11 mouse cellular contexts compared by ENCODE assay signal in genomic region chr2:151921596-151921995, GRCm38 (mm10). TPM values are rescaled to one million over a fixed set of nuclear protein-coding genes. Genes with fewer than 3 reads are reported as not detected.
DNase-seq lines count a peak whose midpoint lies in the region; ATAC-seq lines count a peak whose summit lies in the region.
"Had no signal": no experiment of that assay in that cellular context is flagged by ENCODE, and none has a peak within 500 bp of the region (broad histone marks: within the 10 kb centered on the region; RNA-seq: fewer than 3 reads in every experiment).

No protein-coding gene starts in this region.

- WGBS in embryonic facial prominence, embryonic 13.5 days: 13% methylated on average over 4 of the region's 4 CpGs
- 50% methylated on average over 4 of the region's 4 CpGs for WGBS in intestine, embryonic 16.5 days

- no peaks in the 10 kb centered on the region for H3K27me3 ChIP-seq in embryonic facial prominence, embryonic 13.5 days
- no peaks in the 10 kb centered on the region for H3K27me3 ChIP-seq in intestine, embryonic 16.5 days (replicated peaks; ENCODE audit: control insufficient read depth, insufficient read depth, low read length)
- H3K27me3 ChIP-seq: heart, embryonic 15.5 days had no signal

- no peak overlapping the region for H3K4me2 ChIP-seq in embryonic facial prominence, embryonic 13.5 days
- no peak overlapping the region for H3K4me2 ChIP-seq in intestine, embryonic 16.5 days (ENCODE audit: low read depth, low read length)
- H3K4me2 ChIP-seq: heart, embryonic 15.5 days had no signal

- H3K27ac ChIP-seq in embryonic facial prominence, embryonic 13.5 days: 0 out of 2 replicates have a peak overlapping the region, but pooled peaks have one; percentile 28
- H3K27ac ChIP-seq in intestine, embryonic 16.5 days (ENCODE audit: low read length): no peak overlapping the region
- H3K27ac ChIP-seq: heart, embryonic 15.5 days had no signal

- H3K4me1 ChIP-seq in embryonic facial prominence, embryonic 13.5 days: peaks cover 36% of the 10 kb centered on the region
- H3K4me1 ChIP-seq in intestine, embryonic 16.5 days (ENCODE audit: control insufficient read depth, insufficient read depth, low read length): no peaks in the 10 kb centered on the region; the same call in 1 of the 2 replicates

- H3K4me3 ChIP-seq in embryonic facial prominence, embryonic 13.5 days: no peak overlapping the region
- H3K4me3 ChIP-seq in intestine, embryonic 16.5 days (ENCODE audit: low read length): no peak overlapping the region
- H3K4me3 ChIP-seq: heart, embryonic 15.5 days had no signal

- no peaks in the 10 kb centered on the region for H3K36me3 ChIP-seq in embryonic facial prominence, embryonic 13.5 days
- no peaks in the 10 kb centered on the region for H3K36me3 ChIP-seq in intestine, embryonic 16.5 days (ENCODE audit: control insufficient read depth, insufficient read depth, low read length)
- H3K36me3 ChIP-seq: heart, embryonic 15.5 days had no signal

- H3K9me3 ChIP-seq in embryonic facial prominence, embryonic 13.5 days: no peaks in the 10 kb centered on the region
- no peaks in the 10 kb centered on the region for H3K9me3 ChIP-seq in intestine, embryonic 16.5 days (ENCODE audit: control insufficient read depth, low read length)
- H3K9me3 ChIP-seq: heart, embryonic 15.5 days had no signal

- 0 out of 2 replicates have a peak, but pooled peaks have one; percentile 24 for ATAC-seq in embryonic facial prominence, embryonic 13.5 days (ENCODE audit: insufficient number of reproducible peaks, insufficient read depth, low FRiP score, low TSS enrichment, low read depth)
- ATAC-seq in intestine, embryonic 16.5 days: peak; percentile 41; the same call in 1 of the 2 replicates
- ATAC-seq in inflammation-experienced regulatory T-cells, adult 6 months: no peak

- no peak overlapping the region for H3K9ac ChIP-seq in embryonic facial prominence, embryonic 13.5 days
- H3K9ac ChIP-seq in intestine, embryonic 16.5 days (ENCODE audit: low read depth, low read length): no peak overlapping the region
- H3K9ac ChIP-seq: heart, embryonic 15.5 days had no signal

- peak; percentile 53 to 59 for DNase-seq in lung, adult 18-20 months
- DNase-seq in lung, postnatal 14 days: no peak
- peak; percentile 67 for DNase-seq in skeletal muscle tissue, adult 2 months (ENCODE audit: low read depth, low spot score)
- DNase-seq in layer of hippocampus, postnatal 25 days (ENCODE audit: extremely low spot score in 1 of 2, low spot score in 1 of 2): no peak
- DNase-seq in layer of hippocampus, adult 18-20 months (ENCODE audit: low spot score in 2 of 2): no peak
- DNase-seq: adrenal gland, postnatal 10 days; cerebellum, postnatal 36 days had no signal

RNA-seq across cellular contexts. Expression of gene Angpt4, which starts 10.6 kb away (rescaled TPM):
- 0.28 TPM in 1 of 2 replicates, not detected in the other for polyA plus RNA-seq in embryonic facial prominence, embryonic 13.5 days (2015; fragmentation: Nextera tagmentation; extraction: Ambion mirVana)
- 0.89 and 1.0 TPM in 2 replicates for polyA plus RNA-seq in intestine, embryonic 16.5 days (2015; fragmentation: Nextera tagmentation; extraction: Ambion mirVana)
- under 1 TPM; 0.30 to 0.96 TPM for total RNA-seq in layer of hippocampus, postnatal 25 days (2021)
- not detected for total RNA-seq in layer of hippocampus, adult 18-20 months (2021)
- not detected for polyA plus RNA-seq in inflammation-experienced regulatory T-cells, adult 6 months (2017; shearing (Covaris generic))

RNA-seq across cellular contexts. Expression of gene Fam110a, which starts 58.4 kb away (rescaled TPM):
- 20.9 and 23.7 TPM in 2 replicates for polyA plus RNA-seq in embryonic facial prominence, embryonic 13.5 days (2015; fragmentation: Nextera tagmentation; extraction: Ambion mirVana)
- 25.7 and 25.9 TPM in 2 replicates for polyA plus RNA-seq in intestine, embryonic 16.5 days (2015; fragmentation: Nextera tagmentation; extraction: Ambion mirVana)
- total RNA-seq in layer of hippocampus, postnatal 25 days (2021): 1 to 10 TPM; 7.7 to 8.5 TPM
- 1 to 10 TPM; 7.3 to 9.7 TPM for total RNA-seq in layer of hippocampus, adult 18-20 months (2021)
- 10 to 100 TPM; 16.4 to 27.4 (median 18.3) TPM for polyA plus RNA-seq in inflammation-experienced regulatory T-cells, adult 6 months (2017; shearing (Covaris generic))

Comparison
In these comparisons a context has a peak if more than half of its experiments do, and no peak if none do; other contexts are left out.
1. DNase-seq: peak in lung, adult 18-20 months (2 of 2) and skeletal muscle tissue, adult 2 months (single experiment); none in lung, postnatal 14 days (single experiment), layer of hippocampus, postnatal 25 days (0 of 2) and layer of hippocampus, adult 18-20 months (0 of 2).